Comparison of ENCODE assay signal across 8 mouse cellular contexts in genomic region chr2:11171754-11172501, GRCm38 (mm10). TPM values are rescaled to one million over a fixed set of nuclear protein-coding genes. Genes with fewer than 3 reads are reported as not detected.
DNase-seq lines count a peak whose midpoint lies in the region; ATAC-seq and TF ChIP-seq lines count a peak whose summit lies in the region.

Gene Prkcq (plus strand): TSS chr2:11172108.

- peak within 1 kb of the TSS; percentile 40 for H3K4me3 ChIP-seq in embryonic facial prominence, embryonic 11.5 days (ENCODE audit: low read depth, low read length)
- peak within 1 kb of the TSS; percentile 56 for H3K4me3 ChIP-seq in kidney, adult 2 months (ENCODE audit: insufficient read depth, low read depth, low read length)
- peak within 1 kb of the TSS; percentile 50 for H3K4me3 ChIP-seq in limb, embryonic 14.5 days (replicated peaks; ENCODE audit: low read length)
- H3K4me3 ChIP-seq in midbrain, embryonic 16.5 days (ENCODE audit: low read depth, low read length): peak within 1 kb of the TSS; percentile 66

- peak within 1 kb of the TSS; percentile 61 for H3K9ac ChIP-seq in embryonic facial prominence, embryonic 11.5 days (replicated peaks; ENCODE audit: low read length)
- H3K9ac ChIP-seq in limb, embryonic 14.5 days (ENCODE audit: low read depth, low read length, severe bottlenecking): peak within 1 kb of the TSS; percentile 57
- peak within 1 kb of the TSS; percentile 59 for H3K9ac ChIP-seq in midbrain, embryonic 16.5 days (ENCODE audit: low read depth, low read length)

- peak; percentile 6 for DNase-seq in cerebellum, adult 11 months
- peak; percentile 63 for DNase-seq in embryonic facial prominence, embryonic 11.5 days (ENCODE audit: low spot score)
- DNase-seq in heart, adult 8-10 months (ENCODE audit: low spot score): peak; percentile 33
- peak; percentile 87 for DNase-seq in kidney, adult 2 months
- peak; percentile 20 for DNase-seq in limb, embryonic 14.5 days (ENCODE audit: low spot score)
- DNase-seq in spleen, postnatal 36 days (ENCODE audit: low spot score in 2 of 2): peak; percentile 51 to 58

- WGBS in embryonic facial prominence, embryonic 11.5 days: 3% methylated on average over 51 of the region's 51 CpGs
- WGBS in kidney, adult 2 months: 2% methylated on average over 51 of the region's 51 CpGs
- WGBS in limb, embryonic 14.5 days: 3% methylated on average over 31 of the region's 51 CpGs
- 2% methylated on average over 51 of the region's 51 CpGs for WGBS in midbrain, embryonic 16.5 days

- no peak for TF ChIP-seq CTCF in kidney, adult 2 months (conservative IDR thresholded peaks at IDR 0.05; ENCODE audit: insufficient read depth, insufficient read length, low read depth, low read length)

- H3K4me1 ChIP-seq in embryonic facial prominence, embryonic 11.5 days (ENCODE audit: control insufficient read depth, insufficient read depth, low read length): peaks cover 2% of the 10 kb centered on the region; the same call in 1 of the 2 replicates
- no peaks in the 10 kb centered on the region for H3K4me1 ChIP-seq in kidney, adult 2 months (ENCODE audit: control insufficient read depth, insufficient read depth, low read length)
- H3K4me1 ChIP-seq in limb, embryonic 14.5 days (ENCODE audit: control insufficient read depth, insufficient read depth, low read length): no peaks in the 10 kb centered on the region
- H3K4me1 ChIP-seq in midbrain, embryonic 16.5 days (ENCODE audit: control insufficient read depth, insufficient read depth, low read length): peaks cover 12% of the 10 kb centered on the region

- peak within 1 kb of the TSS; percentile 67 for H3K4me2 ChIP-seq in embryonic facial prominence, embryonic 11.5 days (ENCODE audit: low read depth, low read length)
- peak within 1 kb of the TSS; percentile 83 for H3K4me2 ChIP-seq in limb, embryonic 14.5 days (replicated peaks; ENCODE audit: low read depth, low read length, severe bottlenecking)
- H3K4me2 ChIP-seq in midbrain, embryonic 16.5 days (ENCODE audit: low read length): peak within 1 kb of the TSS; percentile 93

- H3K36me3 ChIP-seq in embryonic facial prominence, embryonic 11.5 days (replicated peaks; ENCODE audit: control insufficient read depth, insufficient read depth, low read depth, low read length): no peaks in the 10 kb centered on the region
- H3K36me3 ChIP-seq in kidney, adult 2 months (ENCODE audit: control insufficient read depth, insufficient read depth, low read length): no peaks in the 10 kb centered on the region
- no peaks in the 10 kb centered on the region for H3K36me3 ChIP-seq in limb, embryonic 14.5 days (ENCODE audit: control insufficient read depth, insufficient read depth, low read length)
- no peaks in the 10 kb centered on the region for H3K36me3 ChIP-seq in midbrain, embryonic 16.5 days (ENCODE audit: control insufficient read depth, insufficient read depth, low read length)

- no peaks in the 10 kb centered on the region for H3K9me3 ChIP-seq in embryonic facial prominence, embryonic 11.5 days (replicated peaks; ENCODE audit: control insufficient read depth, low read length)
- H3K9me3 ChIP-seq in limb, embryonic 14.5 days (ENCODE audit: control insufficient read depth, low read length): no peaks in the 10 kb centered on the region
- no peaks in the 10 kb centered on the region for H3K9me3 ChIP-seq in midbrain, embryonic 16.5 days (replicated peaks; ENCODE audit: control insufficient read depth, low read length, poor library complexity, severe bottlenecking)

- no peak within 1 kb of the TSS for H3K27ac ChIP-seq in embryonic facial prominence, embryonic 11.5 days (replicated peaks; ENCODE audit: low read depth, low read length)
- H3K27ac ChIP-seq in kidney, adult 2 months (ENCODE audit: insufficient read depth, low read depth, low read length): peak within 1 kb of the TSS; percentile 42
- no peak within 1 kb of the TSS for H3K27ac ChIP-seq in limb, embryonic 14.5 days (replicated peaks; ENCODE audit: low read depth, low read length)
- H3K27ac ChIP-seq in midbrain, embryonic 16.5 days (ENCODE audit: low read length): 0 out of 2 replicates have a peak within 1 kb of the TSS, but pooled peaks have one; percentile 13

- ATAC-seq in cerebellum, adult (ENCODE audit: insufficient number of reproducible peaks, low FRiP score, low TSS enrichment): no peak
- peak; percentile 80 for ATAC-seq in embryonic facial prominence, embryonic 11.5 days (replicated peaks; ENCODE audit: insufficient number of reproducible peaks, low FRiP score, low TSS enrichment, low read depth)
- ATAC-seq in limb, embryonic 14.5 days (ENCODE audit: low FRiP score, low read depth): peak; percentile 81
- ATAC-seq in midbrain, embryonic 16.5 days: peak; percentile 91

- H3K27me3 ChIP-seq in embryonic facial prominence, embryonic 11.5 days (ENCODE audit: control insufficient read depth, insufficient read depth, low read length): peaks cover 2% of the 10 kb centered on the region
- no peaks in the 10 kb centered on the region for H3K27me3 ChIP-seq in kidney, adult 2 months (replicated peaks; ENCODE audit: control insufficient read depth, insufficient read depth, low read length)
- H3K27me3 ChIP-seq in limb, embryonic 14.5 days (ENCODE audit: control insufficient read depth, insufficient read depth, low read length): peaks cover 10% of the 10 kb centered on the region; the same call in 1 of the 2 replicates
- peaks cover 3% of the 10 kb centered on the region; the same call in 1 of the 2 replicates for H3K27me3 ChIP-seq in midbrain, embryonic 16.5 days (ENCODE audit: control insufficient read depth, insufficient read depth, low read depth, low read length)

- peak; percentile 14 for TF ChIP-seq POLR2A in kidney, adult 2 months (IDR thresholded peaks at IDR 0.05; ENCODE audit: low read depth, low read length)
- no peak for TF ChIP-seq POLR2A in limb, embryonic 14.5 days (IDR thresholded peaks at IDR 0.05; ENCODE audit: borderline replicate concordance, extremely low read depth, insufficient read depth, insufficient read length)

RNA-seq across cellular contexts. Expression of gene Prkcq, which starts in this region (rescaled TPM):
- polyA plus RNA-seq in embryonic facial prominence, embryonic 11.5 days (2014; fragmentation: Nextera tagmentation; extraction: Ambion mirVana): 2.8 and 3.8 TPM in 2 replicates
- 1 to 10 TPM; 4.7 to 6.3 (median 5.7) TPM for total RNA-seq in heart, adult 8-10 months (2022)
- polyA plus RNA-seq in kidney, adult 2 months (2012; rRNA removed): 3.6 and 5.1 TPM in 2 replicates
- polyA plus RNA-seq in limb, embryonic 14.5 days (2012; rRNA removed): 1.9 and 2.5 TPM in 2 replicates
- 3.6 and 3.8 TPM in 2 replicates for polyA plus RNA-seq in limb, embryonic 14.5 days (2014; fragmentation: Nextera tagmentation; extraction: Ambion mirVana)
- 7.1 and 7.8 TPM in 2 replicates for polyA plus RNA-seq in midbrain, embryonic 16.5 days (2015; fragmentation: Nextera tagmentation; extraction: Ambion mirVana)

Comparison
In these comparisons a context has a peak if more than half of its experiments do, and no peak if none do; other contexts are left out.
1. DNase-seq: peak in every context shown above with its lines; median percentile 87 in kidney, adult 2 months; 63 in embryonic facial prominence, embryonic 11.5 days; 54 in spleen, postnatal 36 days; 33 in heart, adult 8-10 months; 20 in limb, embryonic 14.5 days; 6 in cerebellum, adult 11 months.
2. H3K27ac ChIP-seq: peak in kidney, adult 2 months (single experiment) and midbrain, embryonic 16.5 days (single experiment); none in embryonic facial prominence, embryonic 11.5 days (single experiment) and limb, embryonic 14.5 days (single experiment).
3. Peak in every context shown above with its lines, with median percentiles within 50 percentile points of each other: H3K4me2 ChIP-seq, H3K4me3 ChIP-seq and H3K9ac ChIP-seq.